Mouse (Mus musculus): Measurements from ENCODE around the gene Wdr48.

- TF ChIP-seq POLR2A (IDR thresholded peaks at IDR 0.05; ENCODE audit: insufficient read depth, low read depth, low read length): no peak
- TF ChIP-seq CTCF (IDR thresholded peaks at IDR 0.05; ENCODE audit: insufficient read depth, low read depth, low read length): no peak
Measured at GRCm38 (mm10) chr9:119913087-119913838, 18.6 kb downstream of the Wdr48 start.
